Mouse (Mus musculus): ENCODE results near the gene Cp. TPM values are rescaled to one million over a fixed set of nuclear protein-coding genes. Genes with fewer than 3 reads are reported as not detected.
"Not testable (repeated sequence)": the region's sequence is repeated elsewhere in the genome, so short reads cannot be mapped to it uniquely, and the experiment has no call there.

Cp gene
- polyA plus RNA-seq, 1 experiment from 2014 or later, result 4.2 TPM

DNA sequence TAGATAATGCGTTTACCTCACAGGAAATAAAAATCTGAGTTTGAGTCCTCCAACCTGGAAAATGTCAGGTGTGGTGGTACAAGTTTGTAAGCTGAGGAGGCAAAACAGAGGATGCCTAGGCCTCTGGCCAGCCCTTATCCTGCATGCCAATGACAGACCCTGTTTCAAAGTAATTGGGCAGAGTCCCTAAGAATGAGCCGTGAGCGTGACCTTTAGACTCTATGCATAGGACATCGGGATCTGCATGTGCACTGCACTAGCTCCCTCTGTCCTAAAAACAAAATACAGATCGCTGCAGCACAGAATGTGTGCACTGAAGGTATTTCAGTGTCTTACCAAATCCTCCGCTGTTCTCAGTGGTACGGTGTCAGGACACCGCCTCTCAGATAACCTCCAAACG lies 53.6 kb downstream of the Cp start:
- ATAC-seq (ENCODE audit: low FRiP score), result no peak
- no peak overlapping the region for H3K27ac ChIP-seq
- H3K9me3 ChIP-seq, result no peaks in the 10 kb centered on the region

DNA sequence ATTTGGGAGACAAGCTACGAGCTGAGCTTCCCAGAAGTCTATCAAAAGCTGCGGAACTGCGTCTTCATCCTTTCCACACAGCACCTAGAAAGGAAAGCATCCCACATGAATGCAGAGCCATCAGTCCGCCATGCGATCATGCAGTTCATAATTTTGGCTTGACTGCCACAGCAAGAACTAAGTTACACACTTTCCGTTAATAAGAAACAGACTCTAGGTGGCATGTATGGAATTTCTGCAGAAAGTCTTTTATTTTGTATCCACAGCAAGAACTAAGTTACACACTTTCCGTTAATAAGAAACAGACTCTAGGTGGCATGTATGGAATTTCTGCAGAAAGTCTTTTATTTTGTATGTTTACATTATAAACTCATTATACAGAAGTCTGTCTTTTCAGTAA lies 54.1 kb downstream of the Cp start:
- not testable (repeated sequence) for H3K9ac ChIP-seq; H3K9me3 ChIP-seq; H3K4me2 ChIP-seq; ATAC-seq (ENCODE audit: low FRiP score); H3K4me1 ChIP-seq; H3K27ac ChIP-seq; H3K4me3 ChIP-seq (replicated peaks); H3K27me3 ChIP-seq
- peaks cover 10% of the 10 kb centered on the region for H3K36me3 ChIP-seq (replicated peaks)
- 84% methylated on average over 7 of the region's 7 CpGs for WGBS

More for the DNA sequence above, 53.6 kb downstream of the Cp start:
- Histone ChIP-seq H3K4me1 (no peaks in the 10 kb centered on the region), H3K36me3 (replicated peaks) (peaks cover 6% of the 10 kb centered on the region), H3K4me2 (no peak overlapping the region), H3K9ac (no peak overlapping the region), H3K4me3 (replicated peaks) (no peak overlapping the region), H3K27me3 (no peaks in the 10 kb centered on the region)
- 93% methylated on average over 9 of the region's 9 CpGs for WGBS

DNA sequence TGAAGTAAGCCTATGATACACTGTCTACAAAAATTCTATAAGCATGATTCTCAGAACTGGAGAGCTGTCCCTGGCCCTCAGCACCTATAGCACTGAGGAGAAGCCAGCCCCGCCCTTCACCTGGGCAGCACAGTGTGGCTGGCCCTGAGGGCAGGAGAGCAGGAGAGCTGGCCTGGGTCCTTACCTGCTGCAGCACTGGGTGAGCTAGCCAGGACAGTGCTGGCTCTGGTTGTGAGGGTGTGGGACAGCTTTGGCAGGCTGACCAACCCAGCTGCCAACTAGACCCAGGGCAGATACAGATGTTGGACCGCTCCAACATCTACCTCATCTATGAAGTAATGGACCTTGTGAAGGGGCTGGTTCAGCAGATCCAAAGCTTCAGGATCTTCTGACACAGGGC lies 57.6 kb downstream of the Cp start:
- no peak overlapping the region for H3K4me3 ChIP-seq (replicated peaks)
- no peaks in the 10 kb centered on the region for H3K9me3 ChIP-seq
- H3K4me2 ChIP-seq, result no peak overlapping the region
- H3K27me3 ChIP-seq, result no peaks in the 10 kb centered on the region
- H3K4me1 ChIP-seq, result no peaks in the 10 kb centered on the region
- no peak for ATAC-seq (ENCODE audit: low FRiP score)
- H3K36me3 ChIP-seq (replicated peaks), result peaks cover 23% of the 10 kb centered on the region
- H3K27ac ChIP-seq, result no peak overlapping the region
- no peak overlapping the region for H3K9ac ChIP-seq
- WGBS, result 91% methylated on average over 2 of the region's 2 CpGs

DNA sequence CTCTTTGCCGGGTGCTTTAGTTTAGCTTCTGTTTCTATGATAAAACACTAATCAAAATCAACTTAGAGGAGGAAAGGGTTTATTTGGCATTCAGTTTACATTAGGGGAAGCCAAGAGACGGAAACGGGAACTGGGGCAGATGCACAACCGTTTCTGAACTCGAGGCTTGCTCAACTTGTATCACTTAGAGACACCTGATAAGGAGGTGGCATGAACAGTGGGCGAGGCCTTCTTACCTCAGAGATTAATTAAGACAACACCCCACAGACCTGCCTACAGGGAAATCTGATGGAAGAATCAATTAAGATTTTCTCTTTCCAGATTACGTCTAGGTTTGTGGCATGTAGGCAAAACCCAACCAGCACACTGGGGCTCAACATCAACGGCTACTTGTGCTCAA lies 61.2 kb downstream of the Cp start:
- Histone ChIP-seq H3K27me3 (no peaks in the 10 kb centered on the region), H3K36me3 (replicated peaks) (peaks cover 40% of the 10 kb centered on the region), H3K27ac (no peak overlapping the region), H3K4me2 (no peak overlapping the region), H3K9ac (no peak overlapping the region), H3K4me1 (no peaks in the 10 kb centered on the region), H3K4me3 (replicated peaks) (no peak overlapping the region), H3K9me3 (no peaks in the 10 kb centered on the region)
- ATAC-seq (ENCODE audit: low FRiP score), result no peak
- WGBS, result 93% methylated on average over 8 of the region's 8 CpGs

DNA sequence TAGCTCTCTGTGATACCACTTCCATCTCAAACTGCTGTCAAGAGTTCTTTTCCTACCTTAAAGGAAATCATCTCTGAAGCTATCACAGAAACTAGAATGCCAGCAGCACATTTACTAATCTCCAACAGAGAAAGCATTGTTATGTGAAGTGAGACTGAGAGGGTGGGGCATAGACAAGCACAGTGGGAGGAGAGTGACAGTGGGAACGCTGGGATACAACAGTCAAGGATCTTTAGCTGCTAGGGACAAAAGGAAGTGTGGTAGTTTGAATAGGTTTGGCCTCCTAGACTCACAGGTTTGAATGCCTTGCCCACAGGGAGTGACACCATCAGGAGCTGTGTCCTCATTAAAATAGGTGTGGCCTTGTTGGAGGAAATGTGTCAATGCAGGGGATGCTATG lies 67.0 kb downstream of the Cp start:
- no peaks in the 10 kb centered on the region for H3K27me3 ChIP-seq
- H3K4me2 ChIP-seq, result no peak overlapping the region
- no peak overlapping the region for H3K4me3 ChIP-seq (replicated peaks)
- H3K9ac ChIP-seq, result no peak overlapping the region
- ATAC-seq (ENCODE audit: low FRiP score), result no peak
- 58% methylated on average over 1 of the region's 1 CpGs for WGBS
- H3K36me3 ChIP-seq (replicated peaks), result peaks cover 36% of the 10 kb centered on the region
- H3K9me3 ChIP-seq, result no peaks in the 10 kb centered on the region
- H3K27ac ChIP-seq, result no peak overlapping the region
- no peaks in the 10 kb centered on the region for H3K4me1 ChIP-seq

DNA sequence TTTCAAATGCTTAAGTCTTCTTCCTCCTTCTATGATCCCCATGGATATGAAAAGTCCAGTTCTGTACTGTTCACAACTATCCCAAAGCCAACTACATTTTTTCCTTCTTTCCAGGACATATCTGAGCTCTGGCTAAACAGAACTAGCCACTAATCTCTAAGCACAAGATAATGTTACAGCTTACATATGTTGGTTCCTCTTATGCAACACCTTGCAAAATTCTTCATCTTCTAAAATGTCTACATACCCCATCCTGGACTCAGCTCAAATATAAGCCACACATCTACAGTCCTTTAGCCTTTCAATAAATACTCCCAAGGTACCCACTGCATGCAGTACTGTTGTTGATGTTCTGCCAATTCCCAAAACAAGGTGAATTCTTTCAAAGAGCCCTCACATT lies 69.6 kb downstream of the Cp start:
- H3K9ac ChIP-seq, result no peak overlapping the region
- no peaks in the 10 kb centered on the region for H3K9me3 ChIP-seq
- no peak for ATAC-seq (ENCODE audit: low FRiP score)
- H3K4me1 ChIP-seq, result no peaks in the 10 kb centered on the region
- H3K4me3 ChIP-seq (replicated peaks), result no peak overlapping the region
- H3K27me3 ChIP-seq, result no peaks in the 10 kb centered on the region
- H3K36me3 ChIP-seq (replicated peaks), result peaks cover 27% of the 10 kb centered on the region
- no peak overlapping the region for H3K4me2 ChIP-seq
- no peak overlapping the region for H3K27ac ChIP-seq

DNA sequence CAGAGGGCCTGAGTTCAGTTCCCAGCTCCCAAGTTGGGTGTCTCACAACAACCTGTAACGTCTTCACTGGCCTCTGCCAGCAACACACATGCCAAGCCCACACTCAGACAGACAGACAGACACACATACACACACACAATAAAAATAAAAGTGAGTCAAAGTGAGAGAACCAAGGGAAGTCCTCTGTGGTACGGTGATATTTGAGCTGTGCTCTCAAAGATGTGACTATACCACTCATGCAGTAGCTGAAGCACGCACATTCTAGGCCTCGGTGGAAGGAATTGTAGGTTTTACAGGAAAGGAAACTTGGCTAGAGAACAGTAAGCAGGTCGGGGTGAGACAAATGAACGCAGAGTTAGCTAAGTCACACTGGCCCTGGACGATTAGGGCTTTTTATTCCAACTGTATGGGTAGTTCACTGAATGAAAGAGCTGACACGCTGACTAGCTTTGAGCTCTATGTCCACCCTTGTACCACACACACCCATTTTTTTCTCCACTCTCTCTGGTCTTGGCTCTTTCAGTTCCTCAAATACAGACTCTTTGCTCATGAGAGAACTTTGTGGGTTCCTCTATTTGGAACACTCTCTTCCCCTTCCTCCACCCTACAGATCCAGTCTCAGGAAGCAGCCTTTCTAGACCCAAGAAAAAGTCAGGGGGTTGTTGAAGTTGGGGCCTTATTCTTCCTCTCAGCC lies 70.3 kb downstream of the Cp start:
- H3K36me3 ChIP-seq (replicated peaks), result peaks cover 27% of the 10 kb centered on the region

DNA sequence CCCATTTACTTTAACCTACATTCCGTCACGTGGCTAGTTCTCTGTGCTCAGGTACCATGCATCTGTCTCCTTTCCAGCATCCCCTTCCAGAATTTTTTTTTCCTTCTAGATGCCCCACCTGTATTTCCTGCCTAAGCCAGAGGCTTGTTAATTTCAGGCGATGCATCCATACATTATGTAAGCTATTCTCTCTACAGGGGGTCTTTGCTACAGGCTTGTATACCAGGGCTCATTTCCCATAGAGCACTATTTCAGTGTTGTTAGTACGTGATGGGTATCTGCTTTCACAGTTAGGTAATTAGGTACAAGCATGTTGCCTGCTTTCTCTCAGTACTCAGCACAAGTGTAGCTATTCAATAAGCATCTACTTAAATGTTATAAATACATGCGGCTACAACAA lies 70.9 kb downstream of the Cp start:
- 88% methylated on average over 5 of the region's 5 CpGs for WGBS
- no peak overlapping the region for H3K9ac ChIP-seq
- no peak overlapping the region for H3K4me2 ChIP-seq
- H3K36me3 ChIP-seq (replicated peaks), result peaks cover 20% of the 10 kb centered on the region
- H3K27ac ChIP-seq, result no peak overlapping the region
- no peak for ATAC-seq (ENCODE audit: low FRiP score)
- H3K4me3 ChIP-seq (replicated peaks), result no peak overlapping the region
- H3K27me3 ChIP-seq, result no peaks in the 10 kb centered on the region
- H3K4me1 ChIP-seq, result no peaks in the 10 kb centered on the region
- H3K9me3 ChIP-seq, result no peaks in the 10 kb centered on the region

More for the DNA sequence above, 70.3 kb downstream of the Cp start:
- Histone ChIP-seq H3K9ac (no peak overlapping the region), H3K4me2 (no peak overlapping the region), H3K27me3 (no peaks in the 10 kb centered on the region), H3K4me3 (replicated peaks) (no peak overlapping the region), H3K9me3 (no peaks in the 10 kb centered on the region), H3K27ac (no peak overlapping the region), H3K4me1 (no peaks in the 10 kb centered on the region)
- 95% methylated on average over 8 of the region's 8 CpGs for WGBS
- no peak for ATAC-seq (ENCODE audit: low FRiP score)

DNA sequence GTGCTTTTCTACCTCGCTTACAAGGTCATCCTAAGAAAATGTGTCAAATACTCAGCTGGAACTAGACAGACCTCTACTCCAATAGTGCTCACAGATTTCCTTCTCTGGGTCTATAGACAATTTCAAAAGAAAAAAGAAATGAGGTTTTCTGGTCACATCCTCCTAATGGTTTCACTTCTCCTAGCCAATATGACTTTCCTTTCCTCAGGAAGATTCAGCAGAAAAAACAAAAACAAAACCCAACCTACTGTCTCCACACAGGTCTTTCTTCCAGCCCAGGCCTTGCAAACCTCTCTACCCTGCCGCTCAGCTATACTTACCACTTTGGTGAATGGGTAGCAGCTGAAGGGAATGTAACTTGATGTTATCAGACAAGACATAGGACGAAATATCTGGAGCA lies 71.8 kb downstream of the Cp start:
- no peak overlapping the region for H3K4me3 ChIP-seq (replicated peaks)
- no peak overlapping the region for H3K27ac ChIP-seq
- no peaks in the 10 kb centered on the region for H3K27me3 ChIP-seq
- ATAC-seq (ENCODE audit: low FRiP score), result no peak
- no peak overlapping the region for H3K9ac ChIP-seq
- no peaks in the 10 kb centered on the region for H3K9me3 ChIP-seq
- no peak overlapping the region for H3K4me2 ChIP-seq
- H3K36me3 ChIP-seq (replicated peaks), result peaks cover 17% of the 10 kb centered on the region
- WGBS, result 91% methylated on average over 3 of the region's 3 CpGs
- H3K4me1 ChIP-seq, result 0 out of 2 replicates have a peak, but pooled peaks cover 2% of the 10 kb centered on the region

DNA sequence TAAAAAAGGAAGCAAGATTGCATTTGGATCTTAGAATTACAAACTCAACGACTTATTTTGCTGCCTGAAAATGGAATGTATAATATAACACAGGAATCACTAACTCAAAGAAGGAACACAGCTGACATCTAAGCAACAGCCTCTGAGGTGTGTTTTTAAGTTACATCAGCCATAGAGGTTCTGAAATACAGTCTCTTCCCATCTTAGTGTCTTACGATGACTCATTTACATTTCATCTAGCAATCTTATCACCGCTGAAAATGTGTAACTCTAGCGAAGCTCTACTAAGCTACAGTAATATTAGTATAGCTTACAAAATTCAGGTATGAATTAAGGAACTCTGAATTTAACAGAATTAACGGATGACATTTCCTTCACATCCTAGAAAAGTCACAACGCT lies 74.0 kb downstream of the Cp start:
- no peak overlapping the region for H3K4me2 ChIP-seq
- no peak overlapping the region for H3K27ac ChIP-seq
- no peaks in the 10 kb centered on the region for H3K27me3 ChIP-seq
- H3K4me3 ChIP-seq (replicated peaks), result no peak overlapping the region
- no peaks in the 10 kb centered on the region for H3K36me3 ChIP-seq (replicated peaks)
- ATAC-seq (ENCODE audit: low FRiP score), result no peak
- H3K9ac ChIP-seq, result no peak overlapping the region
- peaks cover 12% of the 10 kb centered on the region for H3K4me1 ChIP-seq
- 91% methylated on average over 6 of the region's 6 CpGs for WGBS
- no peaks in the 10 kb centered on the region for H3K9me3 ChIP-seq

DNA sequence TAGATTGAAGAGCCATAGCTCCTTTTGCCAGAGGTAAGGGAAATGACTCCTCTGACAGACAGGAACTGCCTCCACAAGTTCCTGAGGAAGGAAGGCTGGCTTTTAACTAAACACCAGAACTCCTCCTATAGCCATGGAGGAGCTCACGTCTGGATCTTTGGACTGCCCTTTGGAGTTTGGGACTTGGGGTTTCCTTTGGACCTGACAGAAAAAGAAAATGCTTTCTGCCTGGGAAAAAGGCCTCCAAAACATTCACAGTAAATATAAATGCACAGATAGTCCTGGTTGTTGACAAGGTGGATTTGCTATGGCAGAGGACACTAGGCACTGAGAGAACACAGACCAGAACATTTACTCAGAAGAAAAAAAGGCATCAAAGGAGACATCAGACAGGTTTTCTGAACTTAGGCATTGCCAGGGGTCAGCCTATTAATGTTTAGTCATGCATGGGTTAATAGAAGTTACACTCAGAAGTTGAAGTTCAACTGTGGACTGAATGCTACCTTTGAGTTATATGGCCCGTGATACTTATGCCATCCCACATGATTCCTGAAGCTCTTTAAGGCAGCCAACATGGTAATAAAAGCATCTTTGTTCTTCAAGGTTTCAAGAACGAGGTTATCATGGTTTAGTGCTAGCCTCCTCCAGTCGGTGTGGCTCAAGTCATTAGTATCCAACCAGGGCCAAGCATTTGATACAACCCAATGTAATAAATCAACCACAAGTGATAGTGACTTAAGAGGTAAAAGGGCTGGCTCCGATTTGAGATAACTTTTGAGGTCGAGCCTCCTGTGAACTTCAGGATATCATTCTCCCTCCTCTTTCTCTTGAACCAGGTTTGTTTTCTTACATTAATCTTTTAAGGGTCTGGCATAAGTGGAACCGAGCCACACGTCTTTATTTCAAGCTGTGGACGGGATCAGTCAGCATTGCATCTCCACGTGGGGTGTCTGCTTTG lies 77.2 kb downstream of the Cp start:
- Histone ChIP-seq H3K9ac (peak overlapping the region; percentile 77), H3K36me3 (replicated peaks) (no peaks in the 10 kb centered on the region), H3K4me3 (replicated peaks) (peak overlapping the region; percentile 81), H3K4me2 (peak overlapping the region; percentile 68), H3K27ac (no peak overlapping the region), H3K9me3 (no peaks in the 10 kb centered on the region), H3K4me1 (peaks cover 12% of the 10 kb centered on the region), H3K27me3 (no peaks in the 10 kb centered on the region)
- 26% methylated on average over 10 of the region's 10 CpGs for WGBS
- no peak for ATAC-seq (ENCODE audit: low FRiP score)

DNA sequence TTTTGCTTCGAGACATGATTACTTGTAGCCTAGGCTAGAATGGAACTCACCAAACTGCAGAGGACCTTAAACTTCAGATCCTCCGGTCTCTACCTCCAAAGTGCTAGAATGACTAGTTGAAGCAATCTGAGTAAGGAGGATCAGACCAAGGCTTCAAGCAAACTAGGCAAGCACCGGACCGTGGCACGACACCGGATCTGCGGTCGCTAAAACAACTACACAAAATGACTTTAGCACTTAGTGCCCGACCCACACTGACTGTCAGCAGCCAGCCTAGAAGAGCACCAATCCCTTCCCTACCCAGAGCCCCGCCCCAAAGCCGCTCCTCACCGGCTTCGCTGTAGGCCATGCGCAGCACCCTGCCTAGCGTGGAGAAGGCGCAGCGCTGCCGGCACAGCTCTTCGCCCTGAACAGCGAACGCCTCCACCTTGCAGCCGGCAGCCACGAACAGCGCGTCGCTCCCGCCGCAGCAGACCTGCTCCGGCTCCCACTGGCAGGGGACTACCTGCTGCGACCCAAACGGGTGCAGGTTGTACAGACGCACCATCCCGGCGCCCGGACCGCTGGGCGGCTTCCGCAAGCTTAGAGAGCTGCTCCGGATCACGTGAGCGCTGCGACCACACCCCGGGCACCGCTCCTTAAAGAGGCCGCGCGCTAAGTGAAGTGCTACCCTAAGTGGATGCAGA lies 78.0 kb downstream of the Cp start, which contains the start of gene Hps3:
TSS of gene Hps3 (minus strand) at position 597 of the 686 bp plus-strand sequence.
- H3K27me3 ChIP-seq, result no peaks in the 10 kb centered on the region
- peak; percentile 100 for ATAC-seq (ENCODE audit: low FRiP score)
- under 1% methylated on average over 47 of the region's 47 CpGs for WGBS
- H3K4me1 ChIP-seq, result peaks cover 12% of the 10 kb centered on the region
- no peaks in the 10 kb centered on the region for H3K9me3 ChIP-seq
- H3K27ac ChIP-seq, result peak within 1 kb of the TSS; percentile 63; the same call in 1 of the 2 replicates
- H3K4me2 ChIP-seq, result peak within 1 kb of the TSS; percentile 68
- peak within 1 kb of the TSS; percentile 81 for H3K4me3 ChIP-seq (replicated peaks)
- H3K36me3 ChIP-seq (replicated peaks), result no peaks in the 10 kb centered on the region
- H3K9ac ChIP-seq, result peak within 1 kb of the TSS; percentile 77
